Mouse (Mus musculus) right cerebral cortex, postnatal 10 days (tissue): ENCODE data around the gene Dao.
A peak's percentile ranks its signal among the peaks of the same experiment; 100 is the strongest.

Experiments used
- DNase-seq, 2 experiments: peaks; one replicate each; pipeline ENCODE4 v3.0.0; 2021; ENCODE audit warnings: low spot score in 2 of 2

The Dao gene

DNA sequence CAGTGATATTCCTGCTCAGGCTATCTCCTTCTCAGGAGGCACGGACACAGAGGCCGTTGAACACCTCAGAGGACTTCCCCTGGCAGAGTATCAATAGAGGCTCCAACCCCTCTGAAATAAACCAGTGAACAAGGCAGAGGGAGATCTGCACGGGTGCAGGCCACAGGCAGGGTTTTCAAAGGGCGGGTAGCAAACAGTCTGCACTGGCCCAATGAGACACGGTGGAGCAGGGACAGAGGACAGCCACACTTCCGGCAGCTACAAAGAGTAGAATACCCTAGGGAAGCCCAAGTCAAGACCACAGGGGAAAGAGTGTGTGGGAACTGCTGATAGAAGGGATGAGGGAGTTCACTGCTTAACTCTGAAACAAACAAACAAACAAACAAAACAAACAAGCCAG lies 20.0 kb upstream of the Dao start:
- DNase-seq = no peak

DNA sequence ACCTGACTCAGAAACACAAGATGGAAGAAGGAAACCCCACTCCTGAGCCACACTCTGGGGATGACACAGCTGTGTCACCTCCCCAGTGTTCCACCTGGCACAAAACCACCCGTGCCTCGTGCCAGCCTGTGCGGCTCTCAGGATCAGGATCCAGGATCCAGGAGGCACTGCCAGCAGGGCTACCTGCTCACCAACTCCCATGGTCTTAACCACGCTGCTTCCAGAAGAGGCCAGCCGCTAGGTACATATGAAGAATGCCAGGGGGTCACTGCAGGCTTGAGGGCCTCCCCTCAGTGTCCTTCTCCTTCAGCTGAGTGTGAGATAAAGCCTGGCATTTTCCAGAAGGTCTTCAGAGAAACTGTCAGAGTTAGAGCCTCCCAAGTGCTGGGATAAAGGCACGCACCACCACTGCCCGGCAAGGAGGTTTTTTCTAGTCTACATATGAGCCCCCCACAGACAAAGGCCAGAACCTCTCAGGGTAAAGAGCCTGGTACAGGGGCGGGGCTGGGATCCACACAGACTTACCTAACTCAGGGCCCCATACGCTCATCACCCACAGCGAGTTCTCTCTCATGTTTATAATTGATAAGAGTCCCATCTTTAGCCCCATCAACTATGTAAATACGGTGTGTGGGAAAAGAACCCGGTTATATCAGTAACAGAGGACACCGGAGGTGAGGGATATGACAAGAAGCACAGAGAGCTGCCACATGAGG lies 19.3 kb upstream of the Dao start:
- no peak for DNase-seq

DNA sequence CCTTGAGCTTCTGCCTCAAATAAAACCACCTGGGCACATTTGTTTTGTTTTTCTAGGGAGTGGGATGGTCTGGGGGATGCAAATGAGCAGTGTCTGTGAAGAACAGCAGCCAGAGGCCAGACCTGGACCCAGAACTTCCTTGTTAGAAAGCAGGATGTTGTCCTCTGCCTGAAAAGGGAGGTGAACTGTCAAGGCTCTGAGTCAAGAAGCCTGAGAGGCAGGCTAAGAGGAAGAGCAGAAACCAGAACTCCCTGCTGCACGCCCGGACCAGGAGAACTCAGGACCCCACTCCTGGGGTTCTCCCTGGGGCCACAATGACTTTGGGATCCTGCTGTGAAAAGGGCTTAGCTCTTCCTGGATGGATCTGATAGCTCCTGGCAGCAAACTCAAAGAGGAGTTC lies 17.8 kb upstream of the Dao start:
- DNase-seq = no peak

DNA sequence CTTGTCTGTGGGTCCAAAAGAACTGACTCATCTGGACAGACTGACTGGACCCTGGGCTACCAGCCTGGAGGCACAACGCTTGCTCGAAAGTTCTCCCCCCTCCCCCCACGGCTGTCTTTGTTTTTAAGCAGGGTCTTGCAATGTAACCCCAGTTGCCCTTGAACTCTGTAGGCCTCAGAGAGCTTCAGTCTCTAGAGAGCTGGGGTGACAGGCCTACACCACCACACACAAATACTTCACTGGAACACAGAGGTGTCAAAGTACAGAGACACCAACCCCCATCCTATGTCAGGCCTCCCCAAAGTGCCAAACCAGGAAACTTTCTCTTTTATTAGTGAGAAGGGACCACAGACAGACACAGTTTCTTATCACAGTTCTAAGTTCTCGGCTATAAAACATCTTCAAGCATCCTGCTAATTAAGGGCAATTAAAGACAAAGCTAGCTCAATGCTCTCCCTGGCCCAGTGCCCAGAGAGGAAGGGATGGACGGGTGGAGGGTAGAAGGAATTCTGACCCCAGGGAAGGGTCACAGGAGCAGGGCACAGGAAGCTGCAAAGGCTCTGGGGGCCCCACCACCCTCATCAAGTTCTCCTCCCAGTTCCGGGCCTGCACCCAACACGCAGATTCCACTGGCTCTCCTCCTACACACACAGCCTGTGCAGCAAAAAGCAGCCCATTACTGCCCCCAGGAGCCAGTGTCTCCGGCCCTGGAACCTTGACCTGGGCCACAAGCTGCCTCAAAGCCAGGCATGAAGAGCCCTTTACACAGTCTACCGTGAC lies 17.1 kb upstream of the Dao start:
- peak in 1 of 2 experiments; percentile 47 for DNase-seq

DNA sequence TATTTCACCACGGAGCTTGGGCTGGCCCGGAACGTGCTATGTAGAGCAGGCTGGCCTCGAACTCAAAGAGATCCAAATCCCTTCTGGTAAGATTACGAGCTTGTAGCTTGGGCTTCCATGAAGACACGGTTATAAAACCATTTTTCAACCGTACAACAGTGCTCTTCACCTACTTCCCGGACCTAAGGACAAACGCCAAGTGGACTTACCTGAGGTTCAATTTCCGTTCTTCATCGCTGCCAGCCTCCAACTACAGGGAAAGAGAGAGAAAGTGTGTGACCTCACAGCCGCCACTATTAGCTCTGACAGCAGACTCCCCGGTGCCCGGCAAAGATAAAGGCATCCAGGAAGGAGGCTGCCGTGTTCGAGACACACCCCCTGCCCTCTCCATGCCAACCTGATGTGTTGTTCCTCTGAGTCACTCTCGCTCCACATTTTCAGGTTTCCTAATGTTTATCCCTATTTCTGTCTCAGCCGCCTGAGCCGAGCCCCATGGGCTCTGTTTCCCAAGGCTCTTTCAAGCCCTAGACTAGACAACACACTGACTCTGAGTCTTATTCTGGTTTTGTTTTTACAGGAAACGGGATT lies 14.0 kb upstream of the Dao start:
- no peak for DNase-seq

DNA sequence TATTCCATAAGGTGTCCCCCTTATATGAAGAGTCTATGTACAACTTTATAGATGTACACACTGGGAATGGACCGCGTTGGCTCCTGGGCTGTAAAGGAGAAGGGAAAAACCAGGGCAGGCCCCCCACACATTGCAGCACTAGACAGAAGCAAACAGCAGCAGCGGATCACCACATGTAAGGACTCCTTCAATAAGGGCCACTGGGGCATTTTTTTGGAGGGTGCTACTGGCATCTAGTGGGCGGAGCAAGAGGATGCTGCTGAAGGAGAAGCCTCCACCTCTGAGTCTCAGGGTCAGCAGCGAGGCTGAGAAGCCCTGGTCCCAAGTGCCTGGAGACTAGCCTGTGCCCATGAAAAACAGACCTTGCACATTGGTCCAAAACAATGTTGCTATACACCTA lies 12.9 kb upstream of the Dao start:
- DNase-seq = no peak

DNA sequence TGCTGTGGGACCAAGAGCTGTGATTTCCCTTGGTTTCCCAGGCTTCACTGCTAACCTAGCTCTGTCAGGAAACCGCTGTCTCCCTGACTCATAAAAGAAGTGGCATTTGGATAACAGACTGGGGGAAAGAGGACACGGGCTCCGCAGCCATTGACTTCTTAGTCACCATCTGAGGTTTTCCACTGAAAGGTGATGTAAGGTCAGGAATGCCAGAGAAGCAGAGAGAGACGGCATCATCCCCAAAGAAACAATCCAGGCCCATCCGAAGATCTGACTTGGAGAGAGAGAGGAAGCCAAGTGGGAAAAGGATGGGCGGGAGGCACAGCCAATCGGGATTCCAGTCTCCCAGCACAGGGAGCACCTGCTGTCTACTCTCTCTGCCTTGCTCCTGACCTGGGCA lies 12.4 kb upstream of the Dao start:
- no peak for DNase-seq

DNA sequence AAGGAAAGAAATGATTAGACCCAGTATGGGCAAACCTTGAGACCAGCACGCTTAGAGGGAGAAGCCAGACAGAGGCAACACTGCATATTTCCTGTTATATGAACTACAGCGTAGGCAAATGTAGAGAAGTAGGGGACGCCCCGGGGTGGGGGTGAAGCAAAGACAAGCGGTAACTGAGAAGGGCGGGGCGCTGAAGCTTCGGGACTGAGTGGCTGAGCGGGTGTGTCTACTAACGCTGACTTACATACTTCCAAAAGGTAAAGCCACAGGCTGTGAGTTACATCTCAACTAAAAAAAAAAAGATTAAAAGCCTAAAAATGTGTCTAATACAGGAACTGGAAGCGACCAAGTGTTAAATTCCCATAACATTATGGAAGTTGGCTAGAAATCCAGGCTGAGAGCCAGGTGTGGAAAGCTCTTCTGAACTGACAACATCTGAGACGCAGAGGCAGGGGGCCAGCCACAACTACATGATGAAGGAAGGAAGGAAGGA lies 11.1 kb upstream of the Dao start:
- no peak for DNase-seq

DNA sequence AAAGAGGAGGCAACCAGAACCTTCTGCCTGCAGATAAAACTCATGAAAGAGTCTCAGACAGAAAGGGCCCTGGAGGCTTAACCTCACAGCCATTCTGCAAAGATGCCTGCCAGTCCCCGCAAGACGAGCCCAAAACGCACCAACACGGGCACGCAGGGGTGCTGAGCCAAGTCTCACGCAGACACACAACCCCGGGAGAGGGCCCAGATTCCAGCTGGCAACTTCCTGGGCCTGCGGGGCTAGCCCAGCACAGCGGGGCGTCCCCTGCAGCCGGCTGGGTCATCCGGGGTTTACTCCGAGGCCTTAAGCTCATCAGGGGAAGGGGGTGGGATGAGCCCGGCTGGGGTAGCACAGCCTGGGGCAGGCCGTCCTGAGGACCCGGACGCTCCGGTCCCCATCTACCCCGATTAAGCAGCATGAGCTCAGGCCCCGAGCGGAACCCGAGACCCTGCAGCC lies 10.4 kb upstream of the Dao start:
- DNase-seq = peak; percentile 61 to 66

DNA sequence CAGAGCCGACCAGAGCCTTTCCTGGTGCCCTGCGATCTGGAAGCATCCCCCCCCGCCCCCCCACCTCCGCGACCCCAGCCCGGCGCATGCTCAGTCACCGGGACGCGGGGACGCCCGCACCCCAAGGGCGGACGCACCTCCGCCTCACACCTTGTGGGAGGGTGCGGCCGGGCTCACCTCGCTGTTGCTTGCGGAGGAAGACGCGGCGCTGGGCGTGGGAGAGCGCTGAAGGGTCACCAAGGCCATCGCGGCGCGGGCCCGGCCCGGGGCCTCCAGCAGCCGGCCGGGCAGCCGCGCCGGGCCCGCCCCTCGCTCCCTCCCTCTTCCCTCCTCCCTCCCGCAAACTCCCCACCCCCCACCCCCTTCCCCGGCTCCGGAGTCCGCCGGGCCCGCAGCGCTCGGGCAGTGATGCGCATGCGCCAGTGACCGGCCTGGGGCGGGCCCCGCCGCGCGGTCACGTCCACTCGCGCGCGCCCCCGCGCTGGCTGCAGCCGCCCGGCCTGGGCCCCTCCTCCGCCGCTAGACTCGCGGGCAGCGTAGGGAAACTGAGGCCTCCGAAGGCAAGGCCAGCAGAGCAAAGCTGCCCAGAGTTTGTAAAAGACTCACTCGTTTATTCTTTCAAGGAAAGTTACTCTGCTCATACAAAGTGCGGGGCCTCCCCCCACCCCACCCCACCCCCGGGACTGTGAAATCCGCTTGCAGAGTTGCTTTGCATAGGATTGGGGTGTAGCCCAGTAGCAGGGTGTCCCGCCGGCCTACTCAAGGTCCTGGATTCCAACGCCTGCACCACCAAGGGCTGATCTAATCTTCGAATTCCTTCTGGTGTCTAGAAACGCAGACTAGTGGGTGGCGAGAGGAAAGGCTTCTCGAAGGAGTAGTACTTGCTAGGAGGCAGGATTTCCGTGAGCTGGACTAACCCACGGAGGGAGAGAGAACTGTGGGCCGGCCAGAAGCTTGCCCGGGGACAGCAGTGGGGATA lies 9.7 kb upstream of the Dao start, which contains the start of gene Ssh1:
Ssh1 (minus strand) TSS at position 408 of the 979 bp plus-strand sequence.
- peak; percentile 88 to 90 for DNase-seq

DNA sequence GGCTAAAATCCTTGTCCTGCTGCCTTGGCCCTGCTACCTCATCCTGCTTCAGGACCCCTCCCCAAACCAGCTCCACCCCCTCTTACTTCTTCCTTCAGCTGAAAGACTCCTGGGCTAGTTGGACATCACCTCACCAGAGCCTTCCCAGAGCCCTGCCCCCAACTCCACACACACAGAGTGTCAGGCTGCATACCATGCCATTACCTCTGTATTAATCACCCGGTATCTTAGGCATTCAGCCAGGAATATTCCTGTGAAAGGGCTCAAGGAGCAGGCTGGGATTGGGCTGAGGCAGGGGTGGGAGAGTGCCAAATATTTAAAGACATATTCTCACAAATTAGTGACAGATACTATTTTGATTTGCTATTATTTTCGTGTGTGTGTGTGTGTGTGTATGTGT lies 7.0 kb upstream of the Dao start:
- no peak for DNase-seq

DNA sequence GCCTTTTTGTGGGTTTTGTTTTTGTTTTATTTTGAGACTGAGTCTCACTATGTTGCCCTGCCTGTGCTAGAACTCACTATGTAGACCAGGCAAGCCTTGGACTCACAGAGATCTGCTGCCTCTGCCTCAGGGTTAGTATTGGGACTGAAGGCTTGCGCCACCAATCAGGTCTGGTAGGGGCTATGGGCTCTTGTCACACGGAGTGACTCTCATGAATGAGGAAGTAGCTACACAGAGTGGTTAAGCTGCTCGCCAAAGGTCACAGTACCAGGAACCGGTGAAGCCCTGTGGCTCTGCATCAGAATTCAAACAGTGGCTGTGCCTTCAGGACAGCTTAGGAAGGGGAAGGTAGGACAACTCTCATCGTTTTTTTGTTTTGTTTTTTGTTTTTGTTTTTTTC lies 4.1 kb upstream of the Dao start:
- no peak for DNase-seq

DNA sequence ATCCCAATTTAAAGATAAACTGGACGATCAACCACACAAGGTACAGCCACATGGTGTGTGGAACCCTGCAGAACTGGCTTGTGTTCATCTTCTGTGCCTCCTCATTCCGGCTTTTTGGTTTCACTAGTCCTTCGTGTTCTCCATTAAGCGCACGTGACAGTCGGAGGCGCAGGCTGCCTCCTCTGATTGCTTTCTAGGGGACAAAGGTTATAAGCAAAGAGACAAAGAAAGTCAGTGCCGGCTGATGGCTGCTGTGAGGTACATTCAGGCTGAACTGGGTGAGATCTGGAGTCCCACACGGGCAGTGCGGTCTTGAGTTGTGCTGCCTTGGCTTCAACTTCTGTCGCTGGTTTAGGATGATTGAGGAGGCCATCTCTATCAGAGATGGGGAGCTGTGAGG lies 1.1 kb downstream of the Dao start:
- no peak for DNase-seq

DNA sequence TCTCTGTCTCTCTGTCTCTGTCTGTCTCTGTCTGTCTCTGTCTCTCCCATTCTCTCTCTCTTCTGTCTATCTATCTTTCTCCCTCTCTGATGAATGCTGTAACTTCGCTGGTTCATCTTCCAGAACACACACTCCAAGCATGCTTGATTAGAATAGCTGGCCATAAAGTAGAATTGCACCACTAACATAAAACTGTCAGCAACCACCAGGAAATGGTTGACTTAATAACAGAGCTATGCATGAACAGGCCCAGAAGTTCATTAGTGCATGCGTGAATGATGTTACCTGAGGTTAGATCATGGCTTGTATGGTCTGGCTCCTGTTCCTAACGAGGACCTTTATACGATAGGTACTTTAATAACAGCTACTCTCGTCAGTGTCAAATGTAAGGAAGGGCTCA lies 1.6 kb downstream of the Dao start:
- DNase-seq = no peak

DNA sequence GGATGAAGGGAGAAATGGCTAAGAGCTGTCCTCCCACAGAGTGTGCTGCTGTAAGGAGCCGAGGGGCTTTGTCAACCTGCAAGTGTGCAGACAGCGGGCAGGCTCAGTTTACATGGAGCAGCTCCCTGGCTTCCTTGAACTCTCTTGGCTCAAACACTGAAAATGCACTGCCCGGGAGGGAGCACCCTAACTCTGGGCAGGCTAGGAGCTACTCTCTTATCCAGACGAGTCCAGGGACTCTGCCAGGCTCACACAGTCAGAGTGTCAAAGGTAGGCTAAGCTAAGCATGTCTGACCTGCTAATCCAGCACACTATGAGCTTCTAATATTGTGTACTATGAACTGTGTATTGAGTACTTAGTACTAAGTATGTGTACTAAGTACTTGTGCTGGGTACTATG lies 3.5 kb downstream of the Dao start:
- DNase-seq = no peak

DNA sequence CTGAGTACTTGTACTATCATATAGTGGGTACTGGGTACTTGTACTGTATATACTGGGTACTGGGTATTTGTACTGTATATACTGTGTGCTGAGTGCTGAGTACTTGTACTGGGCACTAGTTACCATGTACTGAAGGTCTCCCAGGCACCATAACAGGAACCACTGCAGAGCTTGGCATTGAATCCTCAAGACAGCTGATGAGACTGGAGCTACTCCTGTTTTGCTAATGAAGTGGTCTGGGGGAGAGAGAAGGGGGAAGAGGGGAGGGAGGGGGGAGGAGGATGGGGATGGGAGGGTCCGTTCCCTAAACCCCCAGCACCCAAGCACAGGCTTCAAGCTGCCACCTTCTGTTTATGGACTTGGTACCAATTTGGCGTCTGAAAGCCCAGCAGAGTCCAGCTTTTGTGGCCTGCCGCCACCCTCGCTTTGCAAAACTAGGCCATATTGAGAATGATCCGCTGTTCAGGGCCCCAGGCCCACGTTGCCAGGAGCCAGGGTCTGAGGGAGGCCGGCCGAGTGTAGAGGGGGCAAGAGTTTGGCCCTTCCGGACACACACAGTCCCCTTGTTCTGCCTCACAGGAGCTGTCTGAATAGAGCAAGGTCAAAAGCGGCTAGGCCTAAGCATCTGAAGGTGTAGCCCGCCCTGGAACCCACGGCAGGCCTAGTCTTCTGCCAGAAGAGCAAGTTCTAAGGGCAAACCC lies 4.4 kb downstream of the Dao start:
- no peak for DNase-seq

DNA sequence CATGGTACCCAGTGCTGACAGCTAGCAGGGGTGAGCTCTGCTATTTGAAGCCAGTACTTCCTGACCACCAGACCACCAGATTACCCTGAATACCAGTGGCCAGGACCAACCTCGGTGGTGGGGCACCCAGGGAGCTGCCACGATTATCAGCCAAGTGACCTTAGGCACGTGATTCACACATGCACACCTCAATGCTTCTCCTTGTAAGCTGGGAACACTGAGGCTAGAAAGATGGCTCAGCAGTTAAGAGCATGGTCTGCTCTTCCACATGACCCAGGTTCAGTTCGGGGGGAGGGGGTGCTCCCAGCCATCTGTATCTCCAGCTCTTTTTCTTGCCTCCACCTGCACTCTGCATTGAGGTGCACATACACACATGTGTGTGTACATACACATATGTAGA lies 5.5 kb downstream of the Dao start:
- no peak for DNase-seq

DNA sequence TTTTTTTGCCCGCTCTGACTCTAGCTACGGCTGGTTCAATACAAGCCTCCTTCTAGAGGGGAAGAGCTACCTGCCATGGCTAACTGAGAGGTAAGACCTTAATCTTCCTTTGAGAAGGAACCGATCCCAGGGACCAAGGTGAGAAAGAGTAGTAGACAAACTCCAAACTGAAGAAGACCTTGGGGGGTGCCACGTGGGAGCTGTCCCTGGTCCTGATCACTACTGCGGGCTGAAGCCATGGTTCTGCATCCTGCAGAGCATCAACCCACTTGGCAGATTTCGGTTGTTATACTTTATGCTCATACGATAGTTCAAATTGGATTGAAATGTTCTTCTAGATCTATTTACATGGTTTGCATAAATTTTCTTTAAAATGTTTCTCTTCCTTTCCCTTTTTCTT lies 11.6 kb downstream of the Dao start:
- no peak for DNase-seq

DNA sequence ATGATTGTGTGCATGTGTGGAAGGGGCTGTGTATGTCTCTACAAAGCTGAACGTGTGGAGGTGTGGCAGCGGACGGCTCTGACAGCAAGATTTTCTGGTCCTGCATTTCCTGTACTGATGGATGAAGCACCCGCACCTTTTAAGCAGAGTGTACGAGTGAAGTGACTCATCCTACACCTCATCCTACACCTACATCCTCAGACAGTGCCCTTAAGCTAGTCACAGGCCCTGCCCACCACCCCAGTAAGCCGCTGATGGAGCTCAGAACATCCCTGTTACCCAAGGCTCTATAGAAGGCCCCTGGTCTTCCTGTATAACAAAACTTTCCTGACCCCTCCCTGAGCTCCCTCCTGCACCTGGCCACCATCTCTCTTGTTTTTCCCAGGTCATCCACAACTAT lies 20.9 kb downstream of the Dao start:
- DNase-seq = no peak

DNA sequence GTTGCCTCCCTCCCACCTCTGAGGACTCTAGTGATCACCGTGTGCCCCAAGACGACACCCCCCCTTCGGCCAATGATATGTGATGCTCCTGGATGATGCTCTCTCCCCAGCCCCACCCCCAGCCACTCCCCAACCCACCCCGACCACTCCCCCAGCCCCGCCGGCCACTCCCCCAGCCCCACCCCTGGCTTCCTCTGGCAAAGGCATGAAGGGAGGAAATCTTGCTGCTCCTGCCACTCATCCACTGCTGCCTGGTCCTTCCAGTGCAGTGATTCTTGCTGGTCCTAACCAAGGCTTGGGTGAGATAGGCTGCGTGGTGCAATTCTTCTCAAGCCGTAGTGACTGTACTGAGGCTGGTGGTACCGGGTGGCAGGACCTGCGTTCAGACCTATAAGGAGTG lies 21.4 kb downstream of the Dao start:
- no peak for DNase-seq
